Mouse (Mus musculus) neural tube, embryonic 11.5 days (tissue): ENCODE measurements around the gene Tfcp2l1. TPM values are rescaled to one million over a fixed set of nuclear protein-coding genes. Genes with fewer than 3 reads are reported as not detected.

Source experiments
- polyA plus RNA-seq: library from polyadenylated mRNA; unstranded; fragments of >200 nt; fragmentation: Nextera tagmentation; extraction: Ambion mirVana; gene quantifications from 2 replicates; pipeline ENCODE4 v1.2.1, GENCODE M21; 2014

The Tfcp2l1 gene
- polyA plus RNA-seq, 1 experiment from 2014 or later: 0.08 TPM

Other genes with a start within 250 kb of the Tfcp2l1 start
- gene Clasp1, start 238.9 kb upstream of the Tfcp2l1 start, polyA plus RNA-seq: 98.6 and 104 TPM in 2 replicates